Mouse (Mus musculus) embryo, embryonic 11 days (tissue): ENCODE measurements around the gene Spef1.
A peak's percentile ranks its signal among the peaks of the same experiment; 100 is the strongest.

Experiments used
- DNase-seq: peaks from one replicate; pipeline ENCODE4 v3.0.0-alpha.2; 2015

The Spef1 gene

DNA sequence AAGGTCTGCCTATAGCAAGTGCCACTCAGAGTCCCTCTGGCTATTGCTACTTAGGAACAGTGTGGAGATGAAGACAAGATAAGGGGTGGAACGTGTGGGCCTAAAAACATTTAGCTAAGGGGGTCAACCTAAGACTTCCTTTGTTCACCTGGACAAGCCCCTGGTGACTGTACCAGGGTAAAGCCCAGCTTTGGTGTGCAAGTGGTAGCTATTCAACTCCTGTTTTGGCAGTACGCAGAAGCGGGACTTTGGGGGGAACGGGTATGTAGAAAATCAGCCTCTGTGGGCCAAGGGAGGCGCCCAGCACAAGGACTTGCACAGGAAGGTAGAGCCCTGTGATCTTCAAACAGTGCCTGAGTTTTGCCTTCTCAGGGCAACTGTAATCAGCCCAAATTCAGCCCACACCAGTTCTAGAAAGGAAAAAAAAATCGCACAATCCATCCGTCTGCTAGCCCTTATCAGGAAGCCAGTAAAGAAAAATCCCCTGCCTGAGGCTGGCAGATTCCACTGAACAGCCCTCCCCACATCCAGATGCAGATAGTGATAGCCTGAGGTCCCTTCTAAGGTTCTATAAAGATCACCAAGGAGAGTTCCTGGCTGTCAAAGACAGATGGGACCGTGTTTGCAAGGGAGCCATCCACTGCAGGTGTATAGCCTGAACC, 18.6 kb upstream of the Spef1 start:
- no peak for DNase-seq

DNA sequence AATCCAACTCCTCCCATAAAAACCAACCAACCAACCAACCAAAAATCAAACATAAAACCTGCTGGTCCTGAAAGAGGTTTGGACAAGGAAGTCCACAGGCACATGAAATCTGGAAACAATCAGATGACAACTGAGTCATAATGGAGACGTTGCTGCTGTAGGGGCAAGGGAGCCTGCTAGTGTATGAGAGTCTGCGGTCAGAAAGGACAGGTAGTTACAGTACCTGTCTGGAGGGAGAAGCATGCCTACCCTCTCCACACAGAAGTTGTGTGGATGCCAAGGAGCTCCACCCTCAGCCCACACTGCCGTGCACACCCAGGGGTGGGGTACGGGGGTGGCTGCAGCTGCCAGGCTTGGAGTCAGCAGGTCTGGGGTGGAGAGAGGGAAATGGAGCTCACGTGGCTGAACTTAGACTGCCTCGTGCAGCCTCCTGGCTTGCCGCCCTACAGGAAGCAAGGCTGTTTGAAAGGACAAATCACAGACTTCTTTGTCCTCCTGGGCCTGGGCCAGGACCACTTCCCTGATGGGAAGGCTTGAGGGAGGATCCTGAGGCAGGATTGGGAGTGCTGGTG, 17.4 kb upstream of the Spef1 start:
- no peak for DNase-seq

GRCm38 (mm10) chr2:131203816-131204409, 16.8 kb upstream of the Spef1 start:
- DNase-seq = no peak

GRCm38 (mm10) chr2:131201262-131201661, 14.2 kb upstream of the Spef1 start:
- no peak for DNase-seq

DNA sequence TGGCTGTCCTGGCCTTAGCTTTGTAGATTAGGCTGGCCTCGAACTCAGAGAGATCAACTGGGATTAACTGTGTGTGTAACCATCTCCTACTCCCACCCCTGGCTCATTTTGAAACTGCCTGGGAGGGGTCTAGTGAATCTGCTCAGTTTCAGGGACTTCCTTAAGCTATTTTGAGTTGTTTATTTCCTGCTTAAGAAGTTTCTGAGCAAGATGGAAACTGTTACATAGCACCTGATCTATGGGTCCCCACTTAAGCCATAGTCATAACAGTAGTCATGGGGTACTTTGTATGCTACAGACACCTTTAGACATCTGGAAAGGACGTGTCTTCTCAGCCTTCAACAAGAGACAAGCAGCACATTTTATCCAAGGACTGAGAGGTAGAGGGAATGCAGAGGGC, 13.6 kb upstream of the Spef1 start:
- no peak for DNase-seq

- DNase-seq = no peak
Measured at GRCm38 (mm10) chr2:131196606-131197316, 9.7 kb upstream of the Spef1 start.

- no peak for DNase-seq
Measured at GRCm38 (mm10) chr2:131191005-131191390, 3.9 kb upstream of the Spef1 start.

DNA sequence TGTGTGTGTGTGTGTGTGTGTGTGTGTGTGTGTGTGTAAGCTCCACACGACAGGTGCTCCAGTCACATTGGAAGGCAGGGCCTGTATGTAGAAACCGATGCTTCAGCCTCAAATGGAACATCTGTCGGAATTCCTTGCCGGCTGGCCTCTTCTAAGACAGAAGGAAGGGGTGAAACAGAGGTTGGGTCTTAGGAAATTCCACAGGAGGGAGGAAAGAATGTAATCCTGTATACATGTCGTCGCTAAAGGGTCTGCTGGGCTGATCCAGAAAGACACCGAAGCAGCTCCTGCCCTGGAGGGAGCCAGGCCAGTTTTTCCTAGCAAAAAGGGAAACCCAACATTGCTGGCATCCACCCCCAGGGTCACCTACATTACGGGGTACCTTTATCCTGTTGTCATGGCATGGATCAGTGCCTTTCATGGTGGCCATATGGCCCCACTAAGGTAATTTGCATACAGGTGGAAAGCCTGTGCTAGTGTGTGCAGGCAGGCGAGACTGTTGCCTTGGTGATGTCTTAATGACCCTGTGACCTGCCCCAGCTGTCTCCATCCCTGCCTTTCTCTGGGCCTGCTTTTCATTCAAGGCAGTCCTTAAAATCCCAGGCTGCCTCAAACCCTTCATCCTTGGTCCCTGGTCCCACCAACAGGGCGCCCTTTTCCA, 3.4 kb upstream of the Spef1 start:
- peak; percentile 76 for DNase-seq

DNA sequence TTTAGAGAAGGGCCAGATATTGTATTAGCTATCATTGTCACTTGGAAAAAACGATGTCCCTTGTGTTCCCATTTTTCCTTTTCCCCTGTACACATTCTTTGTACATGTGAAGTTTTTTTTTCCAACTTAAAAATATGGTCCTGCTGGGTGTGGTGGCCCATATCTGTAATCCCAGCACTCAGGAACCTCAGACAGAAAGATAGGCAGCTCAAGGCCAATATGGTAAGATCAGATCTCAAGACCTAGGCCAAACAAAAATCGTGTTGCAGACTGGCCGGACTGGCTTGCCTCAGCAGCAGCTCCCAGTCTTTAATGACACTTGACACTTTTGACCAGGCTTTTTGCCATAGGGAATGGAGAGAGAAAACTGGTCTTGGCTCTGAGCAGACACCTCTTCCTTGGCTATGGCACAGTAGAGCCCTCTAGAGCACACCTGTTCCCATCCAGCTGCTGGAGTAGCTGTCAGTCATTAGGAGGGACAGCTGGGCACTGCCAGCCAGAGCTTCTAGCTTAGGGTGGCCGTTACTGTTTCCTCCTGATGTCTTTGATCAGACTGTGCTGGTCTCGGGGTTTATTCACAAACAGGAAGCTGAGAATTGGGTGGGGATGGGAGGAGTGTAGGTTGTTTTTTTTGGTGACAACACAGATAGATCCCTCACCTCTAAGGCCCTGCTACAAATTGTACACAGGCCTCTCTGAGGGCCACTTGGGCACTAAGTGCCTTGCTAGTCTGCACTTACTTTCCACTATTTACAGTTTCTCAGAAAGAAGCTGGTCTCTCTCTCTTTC, 2.6 kb upstream of the Spef1 start:
- DNase-seq = no peak

DNA sequence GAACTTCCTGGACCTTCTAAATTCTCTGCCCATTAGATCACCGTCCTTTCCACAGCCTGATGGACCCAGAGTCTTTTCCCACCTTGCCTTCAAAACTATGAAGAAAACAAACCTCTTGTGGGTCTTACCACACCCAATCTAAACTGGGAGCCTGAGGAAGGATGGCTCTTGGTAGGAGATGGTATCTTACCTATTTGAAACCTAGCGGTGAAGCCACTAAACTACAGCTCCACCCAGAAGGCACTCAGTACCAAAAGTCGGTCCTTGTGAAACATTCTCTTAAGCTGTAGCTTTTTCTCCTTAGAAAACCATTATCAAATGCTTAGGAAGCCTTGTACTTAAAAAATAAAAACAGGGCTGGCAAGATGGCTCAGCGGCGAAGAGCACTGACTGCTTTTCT, 1.2 kb upstream of the Spef1 start:
- no peak for DNase-seq

GRCm38 (mm10) chr2:131187602-131187922, 480 bp upstream of the Spef1 start:
- no peak for DNase-seq

- DNase-seq = peak; percentile 46
Measured at GRCm38 (mm10) chr2:131186343-131186742, 739 bp downstream of the Spef1 start.

DNA sequence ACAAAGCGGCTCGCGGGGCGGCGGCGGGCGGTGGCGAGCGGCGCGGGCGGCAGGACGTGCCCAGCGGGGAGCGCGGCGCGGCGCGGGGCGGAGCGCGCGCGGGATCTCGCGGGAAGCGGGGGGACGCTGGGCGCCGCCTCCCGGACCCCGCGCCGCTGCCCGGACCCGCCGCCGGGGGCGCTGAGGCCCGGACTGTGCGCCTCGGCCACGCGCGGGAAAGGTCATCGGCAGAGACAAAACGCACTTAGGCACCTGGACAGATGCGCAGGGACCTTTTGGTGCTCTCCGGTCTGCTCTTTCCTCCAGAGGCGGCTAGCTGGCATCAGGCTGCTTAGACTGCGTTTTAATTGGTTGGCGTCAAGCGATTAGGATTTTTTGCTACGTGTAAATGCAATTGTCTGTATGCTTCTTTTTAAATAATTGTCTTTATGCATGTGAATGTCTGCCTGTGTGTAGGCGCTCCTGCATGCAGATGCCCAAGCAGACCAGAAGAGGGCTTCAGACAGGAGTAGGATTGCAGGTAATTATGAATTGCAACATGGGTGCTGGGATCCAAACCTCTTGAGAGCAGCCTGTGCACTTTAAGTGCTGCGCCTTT, 7.0 kb downstream of the Spef1 start, which contains the start of gene Cenpb:
Gene Cenpb, minus strand, starts transcription at position 78 of the 598 bp plus-strand sequence.
- peak; percentile 94 for DNase-seq

- DNase-seq = peak; percentile 86
Measured at GRCm38 (mm10) chr2:131179246-131179886, 7.7 kb downstream of the Spef1 start.

DNA sequence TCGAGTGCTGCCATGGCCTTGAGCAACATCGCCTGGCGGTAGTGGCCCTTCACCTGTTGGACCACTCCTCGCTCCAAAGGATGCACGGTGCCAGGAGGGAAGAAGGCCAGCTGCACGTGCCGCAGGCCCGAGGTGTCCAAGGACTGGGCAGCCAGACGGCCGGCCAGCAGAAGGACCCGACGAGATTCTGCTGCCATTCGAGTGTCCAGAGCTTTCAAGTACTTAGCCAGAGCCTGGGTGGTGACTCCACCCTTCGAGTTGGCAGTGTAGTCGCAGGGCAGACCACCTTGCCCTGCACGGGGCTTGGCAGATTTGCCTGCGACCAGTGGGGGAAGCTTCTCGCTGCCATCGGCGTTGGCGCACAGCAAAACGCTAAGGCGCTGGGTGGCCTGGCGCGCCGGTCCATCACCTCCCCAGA, 8.2 kb downstream of the Spef1 start:
- no peak for DNase-seq

- DNase-seq = no peak
Measured at GRCm38 (mm10) chr2:131177932-131178331, 9.2 kb downstream of the Spef1 start.

- no peak for DNase-seq
Measured at GRCm38 (mm10) chr2:131176491-131176890, 10.6 kb downstream of the Spef1 start.

DNA sequence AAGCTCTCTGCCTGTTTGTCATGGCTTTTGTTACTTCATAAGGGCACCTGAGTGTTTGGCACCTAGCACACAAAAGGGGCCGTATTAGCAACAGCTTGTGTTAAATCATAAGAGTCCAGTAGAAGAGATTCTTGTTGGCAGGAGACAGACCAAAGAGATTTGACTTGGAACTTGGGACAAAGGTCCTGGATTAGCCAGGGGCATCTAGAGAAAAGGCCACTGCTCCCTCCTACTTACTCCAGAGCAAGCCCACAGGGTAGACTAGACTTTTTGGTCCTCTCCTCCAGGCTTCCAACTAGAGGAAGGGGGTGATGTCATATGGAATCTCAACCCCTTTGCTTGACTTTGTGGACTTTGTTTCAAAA, 11.2 kb downstream of the Spef1 start:
- no peak for DNase-seq

GRCm38 (mm10) chr2:131175286-131175944, 11.7 kb downstream of the Spef1 start:
- no peak for DNase-seq

DNA sequence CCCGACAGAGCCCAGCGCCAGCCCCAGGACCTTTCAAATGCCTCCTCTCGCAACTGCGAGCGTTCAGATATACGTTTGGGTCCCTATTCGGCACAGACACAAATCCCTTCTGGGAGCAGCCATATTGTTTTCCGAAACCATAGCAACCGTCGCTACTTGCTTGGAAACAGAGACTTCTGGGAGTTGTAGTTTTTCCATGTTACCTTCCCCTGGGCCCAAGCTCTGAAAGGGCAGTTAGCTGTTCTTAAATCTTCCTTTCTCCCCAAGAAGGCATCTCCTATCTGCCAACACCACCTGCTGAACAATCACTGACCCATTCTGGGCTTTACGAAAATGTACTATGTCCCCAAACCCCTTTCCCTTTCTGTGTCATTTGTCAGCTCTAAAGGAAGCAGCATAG, 12.4 kb downstream of the Spef1 start:
- peak; percentile 92 for DNase-seq

DNA sequence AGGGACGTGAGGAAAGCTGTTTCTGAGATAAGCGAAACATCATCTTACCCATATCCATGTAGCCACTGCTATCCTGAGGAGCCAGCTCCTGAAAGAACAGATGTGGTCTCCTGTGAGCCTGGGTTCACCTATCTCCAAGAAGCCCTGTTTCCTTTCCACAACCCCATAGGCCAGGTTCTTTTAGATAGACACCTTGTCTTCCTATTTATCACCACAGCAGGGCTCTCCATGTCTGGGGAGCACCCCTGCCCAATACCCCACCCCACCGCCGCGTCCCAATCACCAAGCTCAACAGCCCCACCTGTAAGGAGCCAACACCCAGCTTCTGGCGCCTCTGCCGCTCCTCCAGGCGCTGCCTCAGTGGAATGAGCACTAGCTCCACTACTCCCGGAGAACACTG, 14.8 kb downstream of the Spef1 start:
- DNase-seq = no peak
